Mouse (Mus musculus): ENCODE results near the gene Cyp24a1. TPM values are rescaled to one million over a fixed set of nuclear protein-coding genes. Genes with fewer than 3 reads are reported as not detected.

Gene Cyp24a1
- total RNA-seq, 1 experiment from 2014 or later: not detected

DNA sequence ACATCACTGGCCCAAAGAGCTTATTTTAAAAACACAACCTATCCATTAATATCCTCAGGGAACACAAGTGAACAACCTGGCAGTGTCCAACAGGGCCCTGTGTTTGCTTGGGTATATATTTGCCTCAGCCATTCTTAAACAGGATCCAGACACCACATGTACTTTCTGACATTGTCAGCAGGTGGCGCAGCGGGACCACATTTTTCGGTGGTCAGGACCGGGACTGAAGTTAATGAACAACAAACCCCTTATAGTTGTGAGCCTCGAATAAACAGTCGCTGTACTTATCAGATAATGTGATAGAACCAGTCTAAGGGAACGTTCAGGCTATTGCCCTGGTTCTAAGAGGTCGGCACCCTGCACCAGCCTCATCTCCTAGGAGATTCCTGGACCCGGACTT is 46.0 kb downstream of the Cyp24a1 start:
- ATAC-seq (ENCODE audit: extremely low read depth, insufficient number of reproducible peaks, low FRiP score, poor library complexity, severe bottlenecking): peak; percentile 56; the same call in 1 of the 2 replicates

DNA sequence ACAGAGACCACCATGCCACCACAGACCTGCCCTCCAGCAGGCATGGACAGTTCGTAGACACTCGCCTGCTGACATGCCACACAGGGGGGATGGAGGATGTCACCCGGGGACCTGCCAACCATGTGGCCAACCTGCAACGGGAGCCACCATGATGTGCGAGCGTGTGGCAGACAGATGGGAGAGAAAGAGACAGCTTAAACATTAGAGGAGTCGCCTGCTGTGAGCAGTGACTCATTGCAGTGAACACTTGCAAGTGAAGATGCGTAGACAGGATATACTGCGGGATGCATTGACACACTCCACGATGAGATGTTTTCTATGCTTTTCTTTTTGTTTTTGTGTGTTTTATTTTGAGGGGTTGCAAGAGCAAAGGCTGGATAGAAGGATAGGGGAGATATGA is 49.3 kb downstream of the Cyp24a1 start:
- ATAC-seq (ENCODE audit: extremely low read depth, insufficient number of reproducible peaks, low FRiP score, poor library complexity, severe bottlenecking): no peak

DNA sequence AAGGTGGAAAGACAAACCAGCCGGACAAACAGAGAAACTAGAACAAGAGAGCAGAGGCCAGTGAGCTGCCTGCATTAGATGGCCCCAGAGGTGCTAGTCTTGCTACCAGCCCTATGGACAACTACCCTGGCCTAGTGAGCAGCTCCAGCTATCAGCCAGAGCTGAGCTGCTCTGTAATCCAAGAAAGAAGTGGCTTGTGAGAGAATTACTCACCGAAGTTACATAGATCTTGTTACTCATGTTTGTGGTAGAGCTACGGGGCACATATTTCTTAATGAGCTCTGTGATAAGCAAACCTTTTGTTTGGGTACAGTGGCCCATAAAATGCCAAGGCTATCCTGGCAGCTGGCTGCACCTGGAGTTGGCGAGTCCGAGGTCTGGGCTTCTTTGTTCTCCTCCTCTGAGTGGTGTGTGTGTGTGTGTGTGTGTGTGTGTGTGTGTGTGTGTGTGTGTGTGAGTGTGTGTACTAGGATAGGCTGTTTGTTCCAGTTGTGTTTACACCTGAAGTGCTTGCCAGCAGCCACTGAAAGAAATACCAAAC is 50.0 kb downstream of the Cyp24a1 start:
- no peak for ATAC-seq (ENCODE audit: extremely low read depth, insufficient number of reproducible peaks, low FRiP score, poor library complexity, severe bottlenecking)

DNA sequence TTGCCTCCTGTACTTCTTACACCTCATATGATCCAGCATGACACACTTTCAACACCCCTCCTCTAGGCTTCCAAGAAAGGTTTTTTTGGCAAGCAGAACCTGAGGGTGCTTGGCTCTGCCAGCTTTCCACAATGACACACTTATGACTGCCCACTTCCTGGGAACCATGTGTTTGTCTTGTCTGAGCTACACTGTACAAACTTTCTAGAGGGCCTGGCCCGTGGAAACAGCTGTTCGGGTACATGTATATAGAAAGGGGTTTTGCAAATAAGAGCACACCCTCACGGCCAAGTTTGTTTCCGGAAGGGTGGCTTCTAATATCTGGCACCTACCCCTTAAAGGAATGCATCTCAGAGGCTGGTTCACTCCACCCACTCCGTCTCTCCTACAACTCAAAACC is 51.1 kb downstream of the Cyp24a1 start:
- no peak for ATAC-seq (ENCODE audit: extremely low read depth, insufficient number of reproducible peaks, low FRiP score, poor library complexity, severe bottlenecking)

DNA sequence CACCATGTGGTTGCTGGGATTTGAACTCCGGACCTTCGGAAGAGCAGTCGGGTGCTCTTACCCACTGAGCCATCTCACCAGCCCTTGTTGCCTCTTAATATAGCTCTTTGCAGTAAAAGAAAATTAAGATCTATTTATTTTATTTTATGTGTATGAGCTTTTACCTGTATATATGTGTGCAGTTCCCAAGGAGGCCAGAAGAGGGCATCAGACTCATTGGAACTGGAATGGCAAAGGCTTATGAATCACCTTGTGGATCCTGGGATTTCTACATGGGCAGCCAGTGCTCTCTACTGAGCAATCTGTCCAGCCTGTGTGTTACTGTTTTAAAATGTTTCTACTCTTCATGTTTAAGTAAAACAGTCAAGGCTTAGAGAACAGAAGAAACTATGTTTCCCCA is 54.4 kb downstream of the Cyp24a1 start:
- no peak for ATAC-seq (ENCODE audit: extremely low read depth, insufficient number of reproducible peaks, low FRiP score, poor library complexity, severe bottlenecking)

DNA sequence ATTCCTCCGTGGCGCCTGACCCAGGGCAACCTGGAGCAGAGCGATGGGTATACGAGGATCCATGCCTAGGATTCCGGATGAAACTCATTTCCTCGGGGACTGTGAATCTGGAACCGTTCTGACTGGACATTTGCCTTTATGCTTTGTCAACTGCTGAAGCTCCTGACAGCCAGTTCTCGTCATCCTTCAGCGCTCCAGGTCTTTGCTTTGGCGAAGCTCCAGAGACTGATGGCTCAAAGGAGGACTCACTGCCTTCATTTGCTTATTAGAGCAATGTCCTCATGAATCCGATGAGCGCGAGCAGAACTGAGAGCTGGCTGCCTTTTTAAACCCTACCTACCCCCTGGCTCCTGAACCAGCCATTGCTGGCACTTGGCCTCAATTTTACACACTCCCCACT is 58.2 kb downstream of the Cyp24a1 start:
- no peak for ATAC-seq (ENCODE audit: extremely low read depth, insufficient number of reproducible peaks, low FRiP score, poor library complexity, severe bottlenecking)

DNA sequence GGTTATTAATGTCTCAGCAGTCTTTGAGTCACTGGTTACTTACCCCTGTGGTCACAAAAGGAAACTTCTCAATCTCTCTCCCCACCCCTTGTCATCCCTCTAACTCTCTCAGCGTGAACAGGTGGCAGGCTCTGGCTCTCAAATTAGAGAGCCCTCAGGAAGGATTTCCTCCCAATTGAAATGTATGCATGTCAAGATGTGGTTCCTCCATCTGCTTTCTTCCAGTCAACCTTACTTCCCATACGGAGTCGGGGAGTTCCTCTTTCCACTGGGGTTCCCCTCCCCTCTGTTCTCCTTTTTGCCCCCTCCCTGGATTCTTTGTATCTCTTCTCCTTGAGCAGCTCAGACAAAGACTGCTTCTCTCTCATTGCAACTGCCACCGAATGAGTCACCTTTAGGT is 60.7 kb downstream of the Cyp24a1 start:
- ATAC-seq (ENCODE audit: extremely low read depth, insufficient number of reproducible peaks, low FRiP score, poor library complexity, severe bottlenecking): peak; percentile 68

Other genes with a start within 250 kb of the Cyp24a1 start
- 1.9 and 2.9 TPM in 2 replicates for gene Bcas1, start 69.3 kb downstream of the Cyp24a1 start, total RNA-seq (2017)
- 18.3 and 21.0 TPM in 2 replicates for gene Pfdn4, start 717 bp downstream of the Cyp24a1 start, total RNA-seq (2017)
- gene 4930470P17Rik, start 104.9 kb upstream of the Cyp24a1 start, total RNA-seq (2017): not detected in 2 replicates
- gene Dok5, start 234.7 kb upstream of the Cyp24a1 start, total RNA-seq (2017): not detected in 2 replicates

Data from neutrophil, adult 5-6 weeks (primary cell).